Mouse (Mus musculus): ENCODE measurements around the gene Mctp1. TPM values are rescaled to one million over a fixed set of nuclear protein-coding genes. Genes with fewer than 3 reads are reported as not detected.

Mctp1 gene
- polyA plus RNA-seq, 1 experiment from 2014 or later, result 1.8 TPM

- ATAC-seq (ENCODE audit: insufficient number of reproducible peaks, insufficient read depth, low FRiP score, low read depth), result no peak
- H3K27ac ChIP-seq (ENCODE audit: low read length), result no peak overlapping the region
- H3K4me2 ChIP-seq (replicated peaks; ENCODE audit: low read depth, low read length), result no peak overlapping the region
- H3K27me3 ChIP-seq (ENCODE audit: control insufficient read depth, insufficient read depth, low read length), result no peaks in the 10 kb centered on the region
- 76% methylated on average over 1 of the region's 1 CpGs for WGBS
- H3K36me3 ChIP-seq (ENCODE audit: control insufficient read depth, insufficient read depth, low read length), result no peaks in the 10 kb centered on the region
- H3K4me3 ChIP-seq (ENCODE audit: low read depth, low read length), result no peak overlapping the region
- no peaks in the 10 kb centered on the region for H3K4me1 ChIP-seq (ENCODE audit: control insufficient read depth, insufficient read depth, low read length)
- H3K9ac ChIP-seq (replicated peaks; ENCODE audit: low read depth, low read length), result no peak overlapping the region
- no peaks in the 10 kb centered on the region for H3K9me3 ChIP-seq (ENCODE audit: control insufficient read depth, low read depth, low read length)
Measured at GRCm38 (mm10) chr13:76896457-76896790, 512.1 kb downstream of the Mctp1 start.

GRCm38 (mm10) chr13:76918321-76918720 lies 534.0 kb downstream of the Mctp1 start:
- H3K36me3 ChIP-seq (ENCODE audit: control insufficient read depth, insufficient read depth, low read length), result no peaks in the 10 kb centered on the region
- ATAC-seq (ENCODE audit: insufficient number of reproducible peaks, insufficient read depth, low FRiP score, low read depth), result no peak
- H3K9me3 ChIP-seq (ENCODE audit: control insufficient read depth, low read depth, low read length), result no peaks in the 10 kb centered on the region
- no peak overlapping the region for H3K4me2 ChIP-seq (replicated peaks; ENCODE audit: low read depth, low read length)
- no peak overlapping the region for H3K4me3 ChIP-seq (ENCODE audit: low read depth, low read length)
- H3K4me1 ChIP-seq (ENCODE audit: control insufficient read depth, insufficient read depth, low read length), result no peaks in the 10 kb centered on the region
- WGBS, result 86% methylated on average over 1 of the region's 1 CpGs
- H3K27ac ChIP-seq (ENCODE audit: low read length), result no peak overlapping the region
- H3K27me3 ChIP-seq (ENCODE audit: control insufficient read depth, insufficient read depth, low read length), result no peaks in the 10 kb centered on the region
- no peak overlapping the region for H3K9ac ChIP-seq (replicated peaks; ENCODE audit: low read depth, low read length)

GRCm38 (mm10) chr13:76926851-76927250 lies 542.5 kb downstream of the Mctp1 start:
- no peaks in the 10 kb centered on the region for H3K36me3 ChIP-seq (ENCODE audit: control insufficient read depth, insufficient read depth, low read length)
- ATAC-seq (ENCODE audit: insufficient number of reproducible peaks, insufficient read depth, low FRiP score, low read depth), result no peak
- H3K9ac ChIP-seq (replicated peaks; ENCODE audit: low read depth, low read length), result no peak overlapping the region
- 60% methylated on average over 1 of the region's 1 CpGs for WGBS
- no peaks in the 10 kb centered on the region for H3K4me1 ChIP-seq (ENCODE audit: control insufficient read depth, insufficient read depth, low read length)
- H3K27me3 ChIP-seq (ENCODE audit: control insufficient read depth, insufficient read depth, low read length), result no peaks in the 10 kb centered on the region
- H3K27ac ChIP-seq (ENCODE audit: low read length), result no peak overlapping the region
- H3K4me2 ChIP-seq (replicated peaks; ENCODE audit: low read depth, low read length), result no peak overlapping the region
- no peak overlapping the region for H3K4me3 ChIP-seq (ENCODE audit: low read depth, low read length)
- H3K9me3 ChIP-seq (ENCODE audit: control insufficient read depth, low read depth, low read length), result no peaks in the 10 kb centered on the region

DNA sequence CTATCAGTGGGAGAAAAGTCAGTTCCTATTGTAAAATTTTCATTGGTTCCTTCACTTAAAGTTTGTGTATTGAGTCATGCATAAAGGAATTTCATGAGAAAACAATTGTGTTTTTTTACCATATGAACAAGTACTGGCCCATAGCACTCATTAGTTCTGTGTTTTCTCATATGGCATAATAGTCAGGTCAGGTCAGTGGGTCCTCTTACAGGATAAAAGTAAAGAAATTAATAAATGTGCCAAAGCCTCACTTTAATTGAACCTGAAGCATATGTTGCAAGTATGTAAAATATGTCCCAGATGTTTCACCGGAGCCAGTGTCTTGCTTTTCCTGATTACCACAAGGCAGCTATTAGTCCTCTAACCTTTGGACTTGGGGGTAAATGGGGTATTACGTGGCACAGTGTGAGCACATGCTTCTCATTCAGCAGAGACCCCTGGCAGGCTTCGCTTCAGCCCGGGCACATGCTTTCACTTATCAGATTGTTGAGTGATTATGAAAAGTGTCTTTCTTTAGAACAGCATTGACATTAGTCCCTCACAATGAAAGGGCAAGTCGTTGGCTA lies 543.6 kb downstream of the Mctp1 start:
- no peak for ATAC-seq (ENCODE audit: insufficient number of reproducible peaks, insufficient read depth, low FRiP score, low read depth)

DNA sequence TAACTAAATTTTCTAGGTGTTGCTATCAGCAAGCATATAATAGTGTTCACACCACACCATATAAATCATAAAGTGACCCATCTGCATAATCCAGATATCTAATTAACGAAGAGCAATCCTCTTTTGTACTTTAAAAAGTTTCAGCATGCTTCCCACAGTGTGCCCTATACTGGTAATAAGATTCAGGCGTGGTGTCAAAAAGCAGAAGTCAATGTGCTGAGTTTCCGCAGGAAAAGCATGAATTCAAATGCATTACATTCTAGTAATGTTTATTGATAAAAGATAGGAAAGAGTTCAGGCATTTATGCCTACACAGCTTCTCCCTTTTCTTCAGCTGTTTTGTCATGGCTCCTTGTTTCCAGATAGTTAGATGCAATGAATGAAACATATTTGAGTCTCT lies 544.8 kb downstream of the Mctp1 start:
- Histone ChIP-seq H3K9me3 (ENCODE audit: control insufficient read depth, low read depth, low read length) (no peaks in the 10 kb centered on the region), H3K4me2 (replicated peaks; ENCODE audit: low read depth, low read length) (no peak overlapping the region), H3K4me3 (ENCODE audit: low read depth, low read length) (no peak overlapping the region), H3K36me3 (ENCODE audit: control insufficient read depth, insufficient read depth, low read length) (no peaks in the 10 kb centered on the region), H3K27ac (ENCODE audit: low read length) (no peak overlapping the region), H3K27me3 (ENCODE audit: control insufficient read depth, insufficient read depth, low read length) (no peaks in the 10 kb centered on the region), H3K4me1 (ENCODE audit: control insufficient read depth, insufficient read depth, low read length) (no peaks in the 10 kb centered on the region), H3K9ac (replicated peaks; ENCODE audit: low read depth, low read length) (no peak overlapping the region)
- WGBS, result 82% methylated on average over 3 of the region's 3 CpGs
- ATAC-seq (ENCODE audit: insufficient number of reproducible peaks, insufficient read depth, low FRiP score, low read depth), result no peak

More for the DNA sequence above, 543.6 kb downstream of the Mctp1 start:
- no peaks in the 10 kb centered on the region for H3K27me3 ChIP-seq (ENCODE audit: control insufficient read depth, insufficient read depth, low read length)
- H3K9ac ChIP-seq (replicated peaks; ENCODE audit: low read depth, low read length), result no peak overlapping the region
- H3K4me3 ChIP-seq (ENCODE audit: low read depth, low read length), result no peak overlapping the region
- 68% methylated on average over 5 of the region's 5 CpGs for WGBS
- no peak overlapping the region for H3K4me2 ChIP-seq (replicated peaks; ENCODE audit: low read depth, low read length)
- no peaks in the 10 kb centered on the region for H3K9me3 ChIP-seq (ENCODE audit: control insufficient read depth, low read depth, low read length)
- no peaks in the 10 kb centered on the region for H3K4me1 ChIP-seq (ENCODE audit: control insufficient read depth, insufficient read depth, low read length)
- no peak overlapping the region for H3K27ac ChIP-seq (ENCODE audit: low read length)
- no peaks in the 10 kb centered on the region for H3K36me3 ChIP-seq (ENCODE audit: control insufficient read depth, insufficient read depth, low read length)

DNA sequence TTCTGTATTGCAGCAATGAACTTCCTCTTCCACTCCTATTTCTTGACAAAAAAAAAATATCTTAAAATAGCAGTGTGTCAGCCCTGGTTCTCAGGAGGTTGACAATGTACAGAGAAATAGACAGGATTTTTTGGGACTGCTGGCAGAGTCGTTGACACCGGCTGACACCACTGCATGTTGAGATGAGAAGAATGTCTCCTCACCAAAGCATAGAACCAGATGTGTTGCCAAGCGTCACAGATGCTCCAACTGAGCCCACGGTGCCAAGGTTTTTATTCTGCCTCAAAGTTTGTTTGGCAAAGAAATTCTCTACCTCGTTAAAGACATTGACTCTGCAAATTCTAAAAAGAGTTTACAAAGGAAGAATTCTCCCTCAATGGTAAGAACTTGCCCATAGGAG lies 548.6 kb downstream of the Mctp1 start:
- ATAC-seq (ENCODE audit: insufficient number of reproducible peaks, insufficient read depth, low FRiP score, low read depth), result no peak
- no peak overlapping the region for H3K9ac ChIP-seq (replicated peaks; ENCODE audit: low read depth, low read length)

GRCm38 (mm10) chr13:76949234-76949633 lies 564.9 kb downstream of the Mctp1 start:
- no peak for ATAC-seq (ENCODE audit: insufficient number of reproducible peaks, insufficient read depth, low FRiP score, low read depth)

More for the DNA sequence above, 548.6 kb downstream of the Mctp1 start:
- Histone ChIP-seq H3K4me1 (ENCODE audit: control insufficient read depth, insufficient read depth, low read length) (no peaks in the 10 kb centered on the region), H3K27me3 (ENCODE audit: control insufficient read depth, insufficient read depth, low read length) (no peaks in the 10 kb centered on the region), H3K4me3 (ENCODE audit: low read depth, low read length) (no peak overlapping the region), H3K4me2 (replicated peaks; ENCODE audit: low read depth, low read length) (no peak overlapping the region), H3K9me3 (ENCODE audit: control insufficient read depth, low read depth, low read length) (no peaks in the 10 kb centered on the region), H3K36me3 (ENCODE audit: control insufficient read depth, insufficient read depth, low read length) (no peaks in the 10 kb centered on the region), H3K27ac (ENCODE audit: low read length) (no peak overlapping the region)
- 71% methylated on average over 5 of the region's 5 CpGs for WGBS

GRCm38 (mm10) chr13:76967588-76967987 lies 583.3 kb downstream of the Mctp1 start:
- Histone ChIP-seq H3K27me3 (ENCODE audit: control insufficient read depth, insufficient read depth, low read length) (no peaks in the 10 kb centered on the region), H3K9me3 (ENCODE audit: control insufficient read depth, low read depth, low read length) (no peaks in the 10 kb centered on the region), H3K4me3 (ENCODE audit: low read depth, low read length) (no peak overlapping the region), H3K36me3 (ENCODE audit: control insufficient read depth, insufficient read depth, low read length) (no peaks in the 10 kb centered on the region), H3K4me2 (replicated peaks; ENCODE audit: low read depth, low read length) (no peak overlapping the region), H3K9ac (replicated peaks; ENCODE audit: low read depth, low read length) (no peak overlapping the region), H3K4me1 (ENCODE audit: control insufficient read depth, insufficient read depth, low read length) (no peaks in the 10 kb centered on the region), H3K27ac (ENCODE audit: low read length) (no peak overlapping the region)
- ATAC-seq (ENCODE audit: insufficient number of reproducible peaks, insufficient read depth, low FRiP score, low read depth), result no peak

More at GRCm38 (mm10) chr13:76949234-76949633, 564.9 kb downstream of the Mctp1 start:
- H3K27ac ChIP-seq (ENCODE audit: low read length), result no peak overlapping the region
- no peak overlapping the region for H3K4me3 ChIP-seq (ENCODE audit: low read depth, low read length)
- no peaks in the 10 kb centered on the region for H3K36me3 ChIP-seq (ENCODE audit: control insufficient read depth, insufficient read depth, low read length)
- no peak overlapping the region for H3K9ac ChIP-seq (replicated peaks; ENCODE audit: low read depth, low read length)
- no peaks in the 10 kb centered on the region for H3K9me3 ChIP-seq (ENCODE audit: control insufficient read depth, low read depth, low read length)
- H3K4me2 ChIP-seq (replicated peaks; ENCODE audit: low read depth, low read length), result no peak overlapping the region
- H3K27me3 ChIP-seq (ENCODE audit: control insufficient read depth, insufficient read depth, low read length), result no peaks in the 10 kb centered on the region
- H3K4me1 ChIP-seq (ENCODE audit: control insufficient read depth, insufficient read depth, low read length), result no peaks in the 10 kb centered on the region

DNA sequence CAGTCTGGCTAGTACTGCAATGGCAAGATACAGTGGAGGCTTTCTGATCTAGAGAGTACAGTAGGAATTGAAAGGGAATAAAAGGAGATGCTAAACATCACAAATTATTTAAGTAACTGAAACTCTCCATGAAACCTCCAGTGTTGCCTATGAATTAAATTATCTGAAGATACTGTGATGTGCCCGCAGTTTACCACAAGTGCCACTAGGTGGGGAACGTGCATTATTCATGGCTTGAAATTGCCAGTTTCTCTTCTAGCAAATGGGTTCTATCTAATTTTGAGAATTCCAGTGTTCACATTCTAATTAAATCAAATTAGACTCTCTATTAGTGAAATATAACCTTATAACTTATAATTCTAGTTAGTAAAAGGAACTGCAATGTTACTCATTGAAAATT lies 585.1 kb downstream of the Mctp1 start:
- no peak overlapping the region for H3K4me2 ChIP-seq (replicated peaks; ENCODE audit: low read depth, low read length)
- no peaks in the 10 kb centered on the region for H3K9me3 ChIP-seq (ENCODE audit: control insufficient read depth, low read depth, low read length)
- H3K9ac ChIP-seq (replicated peaks; ENCODE audit: low read depth, low read length), result no peak overlapping the region
- H3K4me1 ChIP-seq (ENCODE audit: control insufficient read depth, insufficient read depth, low read length), result no peaks in the 10 kb centered on the region
- no peak overlapping the region for H3K4me3 ChIP-seq (ENCODE audit: low read depth, low read length)
- no peak for ATAC-seq (ENCODE audit: insufficient number of reproducible peaks, insufficient read depth, low FRiP score, low read depth)
- 4% methylated on average over 2 of the region's 2 CpGs for WGBS
- H3K36me3 ChIP-seq (ENCODE audit: control insufficient read depth, insufficient read depth, low read length), result no peaks in the 10 kb centered on the region
- H3K27me3 ChIP-seq (ENCODE audit: control insufficient read depth, insufficient read depth, low read length), result no peaks in the 10 kb centered on the region
- no peak overlapping the region for H3K27ac ChIP-seq (ENCODE audit: low read length)

Measured in stomach, embryonic 14.5 days (tissue).